Mouse (Mus musculus) CD4-positive helper T cell, adult 2 months (primary cell): ENCODE data around the gene Tceal3.
"Not testable (repeated sequence)": the region's sequence is repeated elsewhere in the genome, so short reads cannot be mapped to it uniquely, and the experiment has no call there.

Experiments
- DNase-seq: peaks from one replicate; pipeline ENCODE4 v3.0.0-alpha.2; 2012; ENCODE audit warnings: low read depth, missing footprints, low spot score

Tceal3 gene

DNA sequence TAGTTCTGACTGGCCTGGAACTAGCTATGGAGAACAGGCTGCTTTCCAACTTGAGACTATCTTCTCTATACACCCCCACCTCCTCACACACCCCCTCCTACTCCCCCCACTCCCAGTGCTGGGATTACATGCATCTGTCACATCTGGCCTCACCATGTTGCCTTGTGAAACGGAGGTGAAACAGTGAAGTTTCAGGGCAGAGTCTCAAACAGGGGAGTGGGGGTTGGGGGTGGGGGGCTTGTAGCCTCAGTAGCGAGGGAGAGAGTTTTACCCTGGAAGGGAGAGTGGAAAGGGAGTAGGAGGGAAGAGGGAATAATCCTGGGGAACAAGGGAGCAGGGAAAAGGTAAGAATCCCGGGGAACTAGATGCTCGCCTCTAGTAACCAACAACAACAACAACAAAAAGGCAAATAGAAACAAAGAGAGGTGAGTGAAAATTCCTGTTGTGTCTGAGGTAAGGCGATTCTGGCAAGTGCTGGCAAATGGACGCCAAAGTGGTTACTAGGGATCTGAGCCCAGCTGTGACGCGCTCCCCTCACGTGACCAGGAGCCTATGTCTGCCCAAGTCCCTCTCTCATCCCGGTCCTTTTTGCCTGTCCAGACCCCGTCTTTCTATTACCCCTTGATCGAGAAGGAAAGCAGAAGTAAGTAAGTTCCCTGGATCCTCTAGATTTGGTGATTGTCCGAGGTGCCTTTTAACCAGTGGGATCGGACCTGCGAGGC, 117.0 kb downstream of the Tceal3 start, which contains the start of gene Tceal1:
TSS of gene Tceal1 (plus strand) at position 537 of the 722 bp plus-strand sequence.
- DNase-seq, result peak; percentile 2

DNA sequence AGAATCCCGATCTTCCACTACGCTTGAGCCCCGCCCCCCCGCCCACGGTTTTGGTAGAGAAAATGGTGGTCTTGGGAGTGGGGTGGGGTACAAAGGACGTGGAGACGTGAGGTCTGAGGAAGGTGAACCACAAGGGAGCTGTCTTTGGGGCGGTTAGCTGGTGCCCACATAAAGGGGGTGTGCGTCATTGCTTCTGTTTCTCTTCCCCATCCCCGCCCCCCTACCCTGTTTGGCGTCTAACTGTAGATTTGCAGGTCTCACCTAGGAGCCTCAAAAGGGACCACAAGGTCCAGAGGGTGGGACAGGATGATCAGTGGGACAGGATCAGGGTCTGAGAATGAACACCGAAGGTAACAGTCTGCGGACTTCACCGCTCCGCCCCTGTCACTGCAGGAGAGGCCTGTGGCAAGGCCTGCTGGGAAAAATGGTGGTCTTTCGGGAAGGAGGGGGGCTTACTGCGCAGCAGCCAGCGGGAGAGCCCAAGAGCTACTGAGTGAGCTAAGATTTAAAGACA, 117.6 kb downstream of the Tceal3 start:
- peak; percentile 46 for DNase-seq

GRCm38 (mm10) chrX:136708782-136709181, 118.1 kb downstream of the Tceal3 start:
- DNase-seq, result no peak

- not testable (repeated sequence) for DNase-seq
Observed at GRCm38 (mm10) chrX:136714742-136715474, 124.3 kb downstream of the Tceal3 start.
